Mouse (Mus musculus) sigmoid colon, adult 10 weeks (tissue): ENCODE results near the gene Lrrc9. TPM values are rescaled to one million over a fixed set of nuclear protein-coding genes. Genes with fewer than 3 reads are reported as not detected.

Source experiments
- polyA plus RNA-seq: library from polyadenylated mRNA; stranded (reverse); fragments of 350-450 nt; fragmentation: Illumina TruSeq; extraction: RNeasy Lipid Tissue Mini Kit (QIAGEN cat#74804); gene quantifications from one replicate; pipeline ENCODE4 v1.2.3, GENCODE M21; 2014; ENCODE audit warnings: low read depth, low replicate concordance

Gene Lrrc9
- 0.13 TPM for polyA plus RNA-seq

GRCm38 (mm10) chr12:72441839-72442576 lies at the start of gene Lrrc9:
Lrrc9 (plus strand) TSS chr12:72441866.

GRCm38 (mm10) chr12:72408954-72409353 lies 32.7 kb upstream of the Lrrc9 start, which contains the start of gene Rtn1:
Rtn1 (minus strand) TSS chr12:72409054.

GRCm38 (mm10) chr12:72536021-72536597 lies 94.4 kb downstream of the Lrrc9 start, which contains the start of gene Pcnx4:
Pcnx4 (plus strand) TSS chr12:72536383.

Other genes starting within 250 kb of the Lrrc9 start
- gene Rtn1, start 32.8 kb upstream of the Lrrc9 start, polyA plus RNA-seq = 21.8 TPM
- 4.9 TPM for gene Pcnx4, start 94.5 kb downstream of the Lrrc9 start, polyA plus RNA-seq
- not detected for gene Gm4756, start 207.8 kb downstream of the Lrrc9 start, polyA plus RNA-seq
- gene Dhrs7, start 223.0 kb downstream of the Lrrc9 start, polyA plus RNA-seq = 39.9 TPM